Mouse (Mus musculus): Measurements from ENCODE around the gene Pml.

- TF ChIP-seq CTCF (conservative IDR thresholded peaks at IDR 0.05; ENCODE audit: low read length) (no peak), POU5F1 (IDR thresholded peaks at IDR 0.05; ENCODE audit: borderline replicate concordance, low read length) (no peak), NANOG (IDR thresholded peaks at IDR 0.05; ENCODE audit: borderline replicate concordance, low read length) (no peak)
Observed at GRCm38 (mm10) chr9:58243696-58244095, 5.9 kb downstream of the Pml start.

Data from E14TG2a.4 (cell line).